Mouse (Mus musculus): ENCODE measurements around the gene Vsig10.

GRCm38 (mm10) chr5:117313420-117313819 lies 5.5 kb upstream of the Vsig10 start:
- TF ChIP-seq CTCF (IDR thresholded peaks at IDR 0.05) = no peak
- TF ChIP-seq EP300 (IDR thresholded peaks at IDR 0.05) = no peak
